Mouse (Mus musculus): ENCODE results near the gene Auts2.
A peak's percentile ranks its signal among the peaks of the same experiment; 100 is the strongest.
"Not testable (repeated sequence)": the region's sequence is repeated elsewhere in the genome, so short reads cannot be mapped to it uniquely, and the experiment has no call there.

The Auts2 gene

GRCm38 (mm10) chr5:132543118-132544071 is at the start of gene Auts2:
Gene Auts2, minus strand, starts transcription at chr5:132543344.
- DNase-seq (ENCODE audit: low spot score in 2 of 2): peak; percentile 79 to 83

- no peak for DNase-seq (ENCODE audit: low spot score in 2 of 2)
Measured at GRCm38 (mm10) chr5:132591721-132592695, 48.9 kb upstream of the Auts2 start.

GRCm38 (mm10) chr5:132579774-132580173 is 36.6 kb upstream of the Auts2 start:
- no peak for DNase-seq (ENCODE audit: low spot score in 2 of 2)

GRCm38 (mm10) chr5:132560771-132561170 is 17.6 kb upstream of the Auts2 start:
- not testable (repeated sequence) for DNase-seq (ENCODE audit: low spot score in 2 of 2)

GRCm38 (mm10) chr5:132545761-132546160 is 2.6 kb upstream of the Auts2 start:
- no peak for DNase-seq (ENCODE audit: low spot score in 2 of 2)

GRCm38 (mm10) chr5:132544176-132544995 is 1.2 kb upstream of the Auts2 start:
- peak in 1 of 2 experiments; percentile 7 for DNase-seq (ENCODE audit: low spot score in 2 of 2)

- peak; percentile 27 to 32 for DNase-seq (ENCODE audit: low spot score in 2 of 2)
Measured at GRCm38 (mm10) chr5:132542381-132543020, 643 bp downstream of the Auts2 start.

- DNase-seq (ENCODE audit: low spot score in 2 of 2): peak in 1 of 2 experiments; percentile 11
Measured at GRCm38 (mm10) chr5:132541951-132542350, 1.2 kb downstream of the Auts2 start.

- DNase-seq (ENCODE audit: low spot score in 2 of 2): peak; percentile 31 to 51
Measured at GRCm38 (mm10) chr5:132541371-132541931, 1.7 kb downstream of the Auts2 start.

GRCm38 (mm10) chr5:132540841-132541311 is 2.3 kb downstream of the Auts2 start:
- peak in 1 of 2 experiments; percentile 24 for DNase-seq (ENCODE audit: low spot score in 2 of 2)

- DNase-seq (ENCODE audit: low spot score in 2 of 2): no peak
Measured at GRCm38 (mm10) chr5:132537475-132537874, 5.7 kb downstream of the Auts2 start.

- no peak for DNase-seq (ENCODE audit: low spot score in 2 of 2)
Measured at GRCm38 (mm10) chr5:132526395-132526794, 16.7 kb downstream of the Auts2 start.

GRCm38 (mm10) chr5:132521358-132521873 is 21.7 kb downstream of the Auts2 start:
- DNase-seq (ENCODE audit: low spot score in 2 of 2): no peak

- DNase-seq (ENCODE audit: low spot score in 2 of 2): no peak
Measured at GRCm38 (mm10) chr5:132517879-132518278, 25.3 kb downstream of the Auts2 start.

- no peak for DNase-seq (ENCODE audit: low spot score in 2 of 2)
Measured at GRCm38 (mm10) chr5:132514521-132514920, 28.6 kb downstream of the Auts2 start.

GRCm38 (mm10) chr5:132513206-132513605 is 29.9 kb downstream of the Auts2 start:
- DNase-seq (ENCODE audit: low spot score in 2 of 2): no peak

GRCm38 (mm10) chr5:132509464-132509885 is 33.7 kb downstream of the Auts2 start:
- peak; percentile 44 to 67 for DNase-seq (ENCODE audit: low spot score in 2 of 2)

GRCm38 (mm10) chr5:132504893-132505292 is 38.3 kb downstream of the Auts2 start:
- no peak for DNase-seq (ENCODE audit: low spot score in 2 of 2)

- no peak for DNase-seq (ENCODE audit: low spot score in 2 of 2)
Measured at GRCm38 (mm10) chr5:132503431-132503830, 39.7 kb downstream of the Auts2 start.

GRCm38 (mm10) chr5:132502036-132502435 is 41.1 kb downstream of the Auts2 start:
- DNase-seq (ENCODE audit: low spot score in 2 of 2): no peak

All from right cerebral cortex, adult 2 months (tissue).